Mouse (Mus musculus) cortical plate, adult 2 months (tissue): ENCODE data around the gene Sun1. TPM values are rescaled to one million over a fixed set of nuclear protein-coding genes. Genes with fewer than 3 reads are reported as not detected.
A peak's percentile ranks its signal among the peaks of the same experiment; 100 is the strongest.

Experiments used
- H3K27ac ChIP-seq: fragments of 200-500 bp; 2 replicates; pipeline ENCODE4 v1.5.1; 2012; ENCODE audit warnings: low read length, control low read depth, inconsistent platforms; ENCODE audit not compliant: insufficient read depth
- H3K4me1 ChIP-seq: fragments of 200-500 bp; 2 replicates; pipeline ENCODE4 v1.6.1; 2011; ENCODE audit warnings: low read length; ENCODE audit not compliant: control insufficient read depth, insufficient read depth
- H3K4me3 ChIP-seq: fragments of 200-500 bp; 2 replicates; pipeline ENCODE4 v1.5.1; 2011; ENCODE audit warnings: mild to moderate bottlenecking, low read length, control low read depth; ENCODE audit not compliant: insufficient read depth
- CTCF ChIP-seq: fragments of 200-500 bp; IDR thresholded peaks from 2 replicates; pipeline ENCODE4 v1.5.1; 2011; ENCODE audit warnings: mild to moderate bottlenecking, control low read depth, low read length; ENCODE audit not compliant: insufficient read depth; ENCODE audit errors: extremely low read depth
- POLR2A ChIP-seq: fragments of 200-500 bp; IDR thresholded peaks from 2 replicates; pipeline ENCODE4 v1.6.1; 2011; ENCODE audit warnings: mild to moderate bottlenecking, low read length, control low read depth; ENCODE audit not compliant: insufficient read depth; ENCODE audit errors: extremely low read depth
- polyA plus RNA-seq: library from polyadenylated mRNA; depleted of rRNA; stranded (reverse); fragments of >200 nt; gene quantifications from 2 replicates; pipeline ENCODE4 v1.2.3, GENCODE M21; 2012

Sun1 gene
- polyA plus RNA-seq, 1 experiment = 115 TPM

DNA sequence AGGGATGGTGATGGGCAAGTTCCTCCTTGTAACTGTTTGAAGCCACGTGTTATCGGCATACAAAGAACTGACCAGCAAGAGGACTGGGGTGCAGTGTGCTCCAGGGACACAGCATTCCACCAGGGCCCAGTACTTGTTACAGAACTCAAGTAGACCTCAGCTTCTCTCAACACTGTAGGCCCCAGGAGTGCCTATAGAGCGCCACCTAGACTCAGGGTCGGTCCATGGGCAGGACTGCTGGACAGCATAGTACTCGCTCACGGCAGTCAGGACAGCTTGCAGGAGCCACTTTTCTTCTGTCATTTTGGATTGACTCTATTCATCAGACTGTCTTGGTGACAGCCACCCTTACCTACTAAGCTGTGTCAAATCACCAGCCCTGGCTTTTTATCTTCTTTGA, 54.5 kb downstream of the Sun1 start:
- TF ChIP-seq POLR2A (no peak), CTCF (no peak)
- H3K27ac ChIP-seq = no peak overlapping the region
- H3K4me1 ChIP-seq = peaks cover 4% of the 10 kb centered on the region
- no peak overlapping the region for H3K4me3 ChIP-seq

DNA sequence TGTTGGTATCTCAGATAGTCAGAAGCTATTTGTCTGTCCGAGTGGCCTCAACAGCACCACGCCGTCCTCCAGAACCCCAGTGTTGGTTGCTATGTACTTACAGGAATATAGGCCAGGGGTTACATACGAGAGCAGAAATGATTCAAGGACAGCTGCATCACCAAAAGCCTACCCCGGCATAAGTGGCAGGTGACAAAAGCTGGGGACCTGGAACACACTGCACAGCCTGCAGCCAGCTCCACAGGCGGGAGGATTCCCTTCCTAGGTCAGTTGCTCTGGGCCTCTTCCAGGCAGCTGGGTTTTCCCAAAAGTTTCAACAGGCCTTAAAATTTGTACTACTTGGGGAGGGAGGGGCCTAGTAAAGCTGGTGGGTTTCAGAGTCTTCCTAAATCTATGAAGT, 55.3 kb downstream of the Sun1 start:
- H3K27ac ChIP-seq = no peak overlapping the region
- H3K4me1 ChIP-seq = peaks cover 4% of the 10 kb centered on the region
- no peak overlapping the region for H3K4me3 ChIP-seq
- no peak for TF ChIP-seq CTCF
- no peak for TF ChIP-seq POLR2A

DNA sequence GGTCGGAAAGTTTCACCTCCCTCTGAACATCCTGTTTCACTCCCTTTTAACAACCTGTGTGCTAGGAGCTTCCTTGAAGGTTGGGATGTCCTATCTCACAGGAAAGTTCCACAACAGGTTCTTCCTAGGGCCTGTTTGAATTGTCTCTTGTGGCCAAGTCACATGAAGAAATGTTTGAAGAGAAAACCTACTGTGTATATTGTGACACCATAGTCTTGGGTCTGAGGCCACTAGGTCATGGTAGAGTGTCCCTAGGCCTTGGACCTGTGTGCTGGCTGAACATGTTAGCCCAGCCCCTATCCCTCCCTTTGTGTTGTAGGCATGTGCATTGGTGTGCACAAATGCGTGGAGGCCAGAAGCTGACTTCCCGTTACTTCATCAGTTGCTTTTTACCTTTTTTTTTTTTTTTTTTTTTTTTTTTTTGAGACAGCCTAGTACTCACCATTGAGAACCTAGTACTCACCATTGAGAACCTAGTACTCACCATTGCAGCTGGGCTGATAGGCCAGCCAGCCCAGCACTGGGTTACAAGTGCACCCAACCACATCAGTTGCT, 55.9 kb downstream of the Sun1 start:
- Histone ChIP-seq H3K4me3 (no peak overlapping the region), H3K4me1 (peaks cover 4% of the 10 kb centered on the region), H3K27ac (no peak overlapping the region)
- no peak for TF ChIP-seq CTCF
- no peak for TF ChIP-seq POLR2A

DNA sequence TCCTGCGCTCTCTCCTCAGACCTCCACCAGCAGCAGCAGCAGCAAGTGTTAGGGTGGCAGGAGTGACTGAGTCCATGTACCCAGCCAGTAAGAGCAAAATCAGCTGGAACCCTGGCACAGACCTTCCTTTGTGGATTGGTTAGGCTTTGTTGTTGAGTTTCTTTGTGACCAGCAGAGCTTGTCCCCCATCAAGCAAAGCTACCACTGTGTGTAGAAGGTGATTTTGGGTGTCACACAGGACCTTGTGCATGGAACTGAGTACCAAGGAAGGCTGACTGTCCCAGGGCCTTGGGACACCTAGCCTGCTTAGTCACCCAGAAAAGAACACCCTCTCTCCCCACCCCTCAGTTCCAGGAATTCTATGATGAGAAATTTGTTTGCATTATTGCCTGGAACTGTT, 56.8 kb downstream of the Sun1 start:
- TF ChIP-seq CTCF = no peak
- TF ChIP-seq POLR2A = no peak
- H3K4me1 ChIP-seq = peaks cover 4% of the 10 kb centered on the region
- no peak overlapping the region for H3K27ac ChIP-seq

DNA sequence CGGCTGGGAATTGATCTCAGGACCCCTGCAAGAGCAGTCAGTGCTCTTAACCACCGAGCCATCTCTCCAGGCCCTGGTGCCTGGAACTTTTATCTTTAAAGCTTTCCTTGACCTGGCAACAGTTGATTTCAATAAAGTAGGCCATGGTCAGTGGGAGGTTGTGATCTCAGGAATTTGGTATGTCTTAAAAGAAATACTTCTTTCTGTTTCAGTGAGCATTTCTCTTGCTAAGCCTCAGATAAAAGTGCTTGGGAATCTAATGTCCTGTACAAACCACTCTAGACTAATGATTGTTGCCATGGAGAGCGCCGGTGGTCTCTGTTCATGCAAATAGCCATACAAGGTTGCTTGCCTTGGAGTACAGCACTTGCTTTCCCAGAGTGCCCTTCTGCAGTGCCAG, 57.4 kb downstream of the Sun1 start:
- H3K4me1 ChIP-seq = peaks cover 4% of the 10 kb centered on the region
- TF ChIP-seq CTCF (no peak), POLR2A (no peak)
- H3K4me3 ChIP-seq = no peak overlapping the region
- H3K27ac ChIP-seq = no peak overlapping the region

More for the DNA sequence above, 56.8 kb downstream of the Sun1 start:
- no peak overlapping the region for H3K4me3 ChIP-seq

DNA sequence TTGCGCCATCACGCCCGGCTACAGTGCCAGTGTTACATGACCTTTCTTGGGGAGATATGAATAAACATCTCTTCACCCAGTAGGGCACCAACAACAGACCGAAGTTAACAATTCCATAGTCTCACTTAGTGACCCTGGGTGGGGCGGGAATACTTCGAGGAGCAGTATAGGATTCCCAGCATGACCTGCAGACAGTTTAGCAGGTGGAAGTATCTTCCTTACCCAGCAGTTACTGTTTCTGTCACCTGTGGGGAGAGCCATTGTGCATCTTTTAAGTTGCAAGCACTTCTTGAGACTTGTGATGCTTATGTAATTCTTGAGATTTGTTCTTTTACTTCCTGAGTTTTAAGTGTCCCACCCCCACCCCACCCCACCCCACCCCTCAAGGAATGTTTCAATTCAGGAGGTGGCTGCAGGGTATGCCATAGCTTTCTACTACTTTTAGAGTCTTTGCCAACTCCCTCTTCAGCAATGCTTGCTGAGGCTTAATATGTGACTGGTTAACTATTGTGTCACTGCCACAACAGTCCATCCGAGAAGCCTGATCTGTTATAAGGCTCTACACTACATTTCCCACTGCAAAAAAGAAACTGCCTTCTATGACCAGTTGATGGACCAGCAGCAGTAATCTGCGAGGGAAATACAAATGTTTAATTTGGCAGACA, 58.1 kb downstream of the Sun1 start:
- H3K27ac ChIP-seq = no peak overlapping the region
- no peak for TF ChIP-seq CTCF
- TF ChIP-seq POLR2A = no peak
- H3K4me3 ChIP-seq = no peak overlapping the region
- peaks cover 3% of the 10 kb centered on the region for H3K4me1 ChIP-seq

DNA sequence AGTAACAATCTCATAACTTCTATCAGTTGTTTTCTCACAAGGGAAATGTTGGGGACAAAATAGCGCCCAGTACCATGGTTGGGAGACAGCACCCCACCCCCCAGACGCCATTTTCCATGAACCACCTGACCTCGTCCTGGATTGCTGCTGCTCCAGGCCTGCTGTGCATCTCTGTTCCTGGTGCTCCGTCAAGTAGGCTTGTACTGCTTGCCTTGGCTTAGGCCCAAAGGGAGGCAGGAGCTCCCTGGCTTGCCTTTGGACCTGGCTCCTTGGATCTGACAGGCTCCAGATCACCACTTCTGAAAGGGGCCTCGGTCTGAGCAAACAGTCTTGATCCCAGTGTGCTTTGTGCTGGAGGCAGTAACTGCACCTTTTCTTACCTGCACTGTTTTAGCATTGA, 59.4 kb downstream of the Sun1 start:
- no peak overlapping the region for H3K27ac ChIP-seq
- TF ChIP-seq POLR2A (no peak), CTCF (no peak)
- no peak overlapping the region for H3K4me3 ChIP-seq
- no peaks in the 10 kb centered on the region; the same call in 1 of the 2 replicates for H3K4me1 ChIP-seq

DNA sequence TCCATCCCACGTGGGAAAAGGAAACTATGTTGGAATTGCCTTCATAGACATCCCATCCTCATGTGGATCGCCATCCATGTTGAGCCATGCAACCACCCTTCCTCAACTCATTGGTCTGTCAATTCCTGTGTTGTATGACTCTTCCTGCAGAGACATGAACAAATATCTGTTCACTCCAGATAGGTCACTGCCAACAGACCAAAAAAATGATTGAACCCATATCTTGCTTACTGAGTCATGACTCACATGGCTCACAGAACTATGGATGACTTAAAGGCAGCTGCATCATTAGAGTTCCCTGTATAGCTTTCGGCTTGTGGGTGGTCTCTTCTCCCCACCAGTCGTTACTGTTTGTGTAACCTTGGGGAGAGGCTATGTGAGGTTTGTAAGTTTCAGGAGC, 61.0 kb downstream of the Sun1 start:
- Histone ChIP-seq H3K27ac (no peak overlapping the region), H3K4me3 (no peak overlapping the region), H3K4me1 (no peaks in the 10 kb centered on the region)
- TF ChIP-seq CTCF (no peak), POLR2A (no peak)

DNA sequence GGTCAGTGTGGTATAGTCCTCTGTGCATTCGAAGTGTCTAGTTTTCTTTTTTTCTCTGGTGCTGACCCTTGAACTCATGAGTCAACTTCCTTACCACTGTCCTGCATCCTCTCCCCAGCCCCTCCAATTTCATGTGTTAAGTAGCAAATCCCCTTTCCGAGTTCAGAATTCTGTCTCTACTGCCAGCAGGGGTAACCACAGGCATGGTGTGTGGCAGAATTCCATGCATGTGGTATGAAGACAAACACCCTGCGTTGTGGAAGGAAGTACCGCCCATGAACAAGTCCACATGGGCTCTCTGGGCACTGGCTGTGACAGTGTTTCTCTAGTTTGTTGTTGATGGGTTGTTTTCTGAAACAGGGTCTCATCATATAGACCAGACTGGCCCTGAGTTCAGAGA, 67.2 kb downstream of the Sun1 start:
- H3K27ac ChIP-seq = no peak overlapping the region
- TF ChIP-seq CTCF (no peak), POLR2A (no peak)
- no peak overlapping the region for H3K4me3 ChIP-seq
- H3K4me1 ChIP-seq = no peaks in the 10 kb centered on the region

DNA sequence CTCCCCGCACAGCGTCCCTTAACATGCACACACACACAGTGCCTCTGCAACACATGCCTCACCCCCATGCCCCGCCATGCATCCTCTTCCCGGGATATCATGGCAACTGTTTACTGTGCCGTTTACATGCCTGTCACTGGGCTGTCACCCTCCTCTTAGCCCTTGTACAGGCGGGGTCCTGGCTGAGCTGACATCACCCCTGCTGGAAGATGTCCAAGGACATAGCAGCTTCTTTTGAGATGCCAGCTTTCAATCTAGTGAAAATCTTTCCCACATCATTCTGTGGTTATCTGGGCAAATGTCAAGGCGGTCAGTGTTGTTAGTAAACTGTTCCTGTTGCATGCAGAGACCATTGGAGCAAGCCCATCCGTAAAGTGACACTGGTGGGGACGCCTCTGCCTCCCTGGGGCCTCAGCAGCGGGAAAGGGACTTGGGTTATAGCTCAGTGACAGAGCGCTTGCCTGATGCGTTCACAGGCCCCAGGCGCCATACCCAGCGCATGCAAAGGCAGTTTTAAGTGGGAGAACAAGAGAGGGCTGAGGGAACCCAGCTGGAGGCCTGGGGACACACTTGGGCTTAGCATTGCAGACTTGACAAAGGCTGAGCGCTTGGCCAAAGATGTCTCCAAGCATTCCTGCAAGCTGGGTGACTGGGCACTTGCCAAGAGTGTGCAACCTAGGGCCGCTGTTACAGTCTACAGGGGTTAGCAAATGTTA, 70.5 kb downstream of the Sun1 start:
- H3K27ac ChIP-seq = peak overlapping the region; percentile 13; the same call in 1 of the 2 replicates
- no peaks in the 10 kb centered on the region for H3K4me1 ChIP-seq
- TF ChIP-seq POLR2A (no peak), CTCF (no peak)
- H3K4me3 ChIP-seq = no peak overlapping the region
